Mouse (Mus musculus): ENCODE data around the gene Slc4a5.

DNA sequence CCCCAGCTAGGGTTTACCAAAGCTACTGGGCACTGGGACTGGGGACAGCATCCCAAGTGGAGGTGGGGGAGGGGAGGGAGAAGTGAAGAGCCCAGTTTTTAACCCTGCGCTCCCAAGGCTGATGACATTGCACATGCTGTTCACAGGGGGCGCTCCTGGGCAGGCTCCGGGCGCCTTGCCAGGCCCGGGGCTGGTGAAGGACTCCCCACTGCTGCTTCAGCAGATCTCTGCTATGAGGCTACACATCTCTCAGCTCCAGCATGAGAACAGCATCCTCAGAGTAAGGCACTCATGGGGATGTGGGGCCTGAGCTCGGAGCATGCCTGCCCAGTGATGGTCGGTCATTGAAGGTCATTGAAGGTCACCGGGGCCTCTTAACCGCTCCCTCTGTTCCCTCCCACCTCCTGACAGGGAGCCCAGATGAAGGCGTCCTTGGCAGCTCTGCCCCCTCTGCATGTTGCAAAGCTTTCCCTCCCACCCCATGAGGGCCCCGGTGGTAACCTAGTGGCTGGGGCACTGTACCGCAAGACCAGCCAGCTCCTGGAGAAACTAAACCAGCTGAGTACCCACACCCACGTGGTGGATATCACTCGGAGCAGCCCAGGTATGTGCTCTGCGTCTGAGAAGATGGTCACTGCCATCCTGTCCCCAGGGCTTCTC, 22.2 kb upstream of the Slc4a5 start:
- no peak for TF ChIP-seq CTCF (IDR thresholded peaks at IDR 0.05; ENCODE audit: low read depth)
- TF ChIP-seq EP300 (IDR thresholded peaks at IDR 0.05; ENCODE audit: low read depth): no peak
